Mouse (Mus musculus): Measurements from ENCODE around the gene Cacna1e.

- no peak for TF ChIP-seq POLR2A (IDR thresholded peaks at IDR 0.05; ENCODE audit: extremely low read depth, insufficient read depth, low read length)
- no peak for TF ChIP-seq CTCF (IDR thresholded peaks at IDR 0.05; ENCODE audit: low read depth, low read length)
Measured at GRCm38 (mm10) chr1:154805038-154805437, 79.3 kb downstream of the Cacna1e start.
